Mouse (Mus musculus): Measurements from ENCODE around the gene Nr5a1.

DNA sequence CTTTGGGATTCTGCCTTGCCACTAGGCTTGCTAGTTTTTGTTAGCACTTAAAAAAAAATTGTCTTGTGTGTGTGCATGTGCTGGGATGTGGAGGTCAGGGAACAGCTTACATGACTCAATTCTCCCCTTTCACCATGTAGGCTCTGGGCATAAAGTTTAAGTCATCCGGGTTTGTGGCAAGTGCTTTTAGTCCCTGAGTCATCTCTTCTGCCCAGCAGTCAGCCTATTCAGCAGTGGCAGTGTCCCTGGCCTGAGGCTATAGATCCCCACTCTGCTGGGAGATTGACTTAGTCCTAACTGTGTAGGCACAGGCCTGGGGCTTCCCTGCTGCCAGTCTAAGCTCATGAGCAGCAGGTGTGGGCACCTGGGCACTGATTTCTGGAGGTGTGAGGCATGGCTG, 24.5 kb downstream of the Nr5a1 start:
- no peak for TF ChIP-seq POLR2AphosphoS2 (IDR thresholded peaks at IDR 0.05; ENCODE audit: low read depth, low read length)
- TF ChIP-seq POLR2A (IDR thresholded peaks at IDR 0.05; ENCODE audit: low read depth, low read length) = no peak
- TF ChIP-seq CTCF (conservative IDR thresholded peaks at IDR 0.05 in 1 of 2, IDR thresholded peaks at IDR 0.05 in 1 of 2; ENCODE audit: low read depth in 2 of 2, low read length in 2 of 2) = no peak
- no peak for TF ChIP-seq GABPA (IDR thresholded peaks at IDR 0.05; ENCODE audit: insufficient replicate concordance, low read depth, low read length)
- no peak for TF ChIP-seq ZKSCAN1 (IDR thresholded peaks at IDR 0.05; ENCODE audit: borderline replicate concordance, low read depth, low read length)
- no peak for TF ChIP-seq MAX (IDR thresholded peaks at IDR 0.05; ENCODE audit: low read length)
- no peak for TF ChIP-seq CHD2 (IDR thresholded peaks at IDR 0.05; ENCODE audit: low read length)
- TF ChIP-seq BHLHE40 (IDR thresholded peaks at IDR 0.05; ENCODE audit: low read depth, low read length) = no peak
- TF ChIP-seq ETS1 (conservative IDR thresholded peaks at IDR 0.05; ENCODE audit: low read depth, low read length) = no peak
- TF ChIP-seq TCF12 (IDR thresholded peaks at IDR 0.05; ENCODE audit: low read depth, low read length) = no peak
- no peak for TF ChIP-seq EP300 (IDR thresholded peaks at IDR 0.05; ENCODE audit: low read length)
